Mouse (Mus musculus) gastrocnemius, postnatal 4 days (tissue): ENCODE data around the gene Shq1. TPM values are rescaled to one million over a fixed set of nuclear protein-coding genes. Genes with fewer than 3 reads are reported as not detected.

ENCODE experiments used
- DNase-seq, 2 experiments: peaks; one replicate each; pipeline ENCODE4 v3.0.0; 2021 to 2022; ENCODE audit warnings: low spot score in 2 of 2, mixed read lengths in 2 of 2
- total RNA-seq, 2 experiments: library from RNA; stranded (reverse); gene quantifications; 2 replicates each; pipeline ENCODE4 v1.2.3; 2021

Shq1 gene
- total RNA-seq, 2 experiments from 2014 or later = 3.6 to 4.7 TPM

DNA sequence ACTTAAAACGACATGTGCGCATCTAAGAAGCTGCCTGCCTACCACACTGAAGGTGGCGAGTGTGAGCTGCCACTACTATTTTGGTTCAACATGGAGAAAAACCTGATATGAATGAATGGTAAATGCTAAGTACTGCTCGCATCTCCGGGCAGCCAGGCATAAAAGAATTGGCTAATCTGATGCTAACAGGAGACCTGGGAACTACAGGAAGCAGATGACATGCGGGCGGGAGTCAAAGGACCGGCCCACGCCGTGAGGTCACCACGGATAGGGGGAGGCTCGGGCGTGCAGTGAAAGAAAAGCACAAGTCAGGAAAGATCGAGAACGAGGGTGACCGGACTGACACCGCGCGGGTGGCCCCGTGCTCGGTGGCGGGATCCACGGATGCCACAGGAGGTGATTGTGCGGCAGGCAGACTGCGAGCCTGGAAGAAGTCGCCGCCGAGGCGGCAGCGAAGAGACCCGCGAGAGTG is 551 bp downstream of the Shq1 start:
- DNase-seq = peak in 1 of 2 experiments; percentile 47

GRCm38 (mm10) chr6:100668858-100669257 is 2.1 kb downstream of the Shq1 start:
- DNase-seq = no peak

DNA sequence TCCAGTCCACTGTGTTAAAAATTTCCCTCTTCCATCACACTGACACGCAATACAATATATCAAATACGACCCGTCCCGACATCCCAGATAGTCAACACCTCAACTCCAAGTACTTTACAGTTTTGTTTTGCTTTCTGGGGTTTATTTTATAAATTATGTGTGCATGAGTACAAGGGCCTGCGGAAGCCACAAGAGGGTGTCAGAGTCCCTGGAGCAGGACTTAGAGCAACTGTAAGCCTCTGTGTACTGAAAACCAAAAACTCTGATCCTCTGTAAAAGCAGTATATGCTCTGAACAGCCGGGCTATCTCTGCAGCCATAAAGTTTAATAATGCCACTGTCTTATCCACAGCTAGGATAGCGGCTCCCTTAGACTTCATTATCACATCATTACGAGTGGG is 3.3 kb downstream of the Shq1 start:
- DNase-seq = no peak

GRCm38 (mm10) chr6:100662224-100662623 is 8.7 kb downstream of the Shq1 start:
- DNase-seq = no peak

DNA sequence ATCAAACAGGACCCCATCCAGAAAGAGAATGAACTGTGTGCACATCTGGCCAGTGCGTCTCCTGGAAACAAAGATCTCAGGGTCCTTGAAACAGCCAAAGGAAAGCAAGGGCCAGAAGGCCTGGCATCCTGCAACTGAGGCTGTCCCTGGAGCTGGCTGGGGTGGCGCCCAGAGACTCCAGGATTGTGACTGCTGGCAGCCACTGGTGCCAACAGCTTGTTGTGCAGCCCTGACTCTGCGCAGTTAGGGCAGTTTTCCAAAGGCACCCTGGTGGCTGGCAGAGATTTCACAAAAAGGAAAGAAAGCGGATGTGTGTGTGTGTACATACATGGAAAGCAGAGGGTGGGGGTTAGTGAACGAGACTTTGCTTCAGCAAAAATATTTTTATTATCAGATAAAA is 10.6 kb downstream of the Shq1 start:
- DNase-seq = peak in 1 of 2 experiments; percentile 62

- no peak for DNase-seq
Measured at GRCm38 (mm10) chr6:100652535-100652934, 18.4 kb downstream of the Shq1 start.

DNA sequence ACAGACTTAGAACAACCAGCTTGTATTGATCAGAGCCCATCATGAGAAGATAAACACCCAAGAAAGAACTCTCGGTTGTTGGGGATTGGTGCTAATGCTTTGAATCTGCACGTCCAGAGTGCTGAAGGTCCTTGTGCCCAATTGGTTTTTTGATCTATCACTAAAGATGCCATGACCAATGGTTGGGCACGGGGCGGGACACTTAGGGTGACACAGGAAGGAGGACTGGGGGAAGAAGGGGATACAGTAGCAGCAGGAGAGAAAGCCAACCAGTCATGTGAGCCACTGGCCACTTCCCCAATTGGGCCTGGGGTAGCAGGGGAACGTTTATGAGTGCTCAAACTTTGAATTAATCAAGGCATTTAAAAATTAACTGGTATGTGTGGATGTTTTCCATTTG is 23.8 kb downstream of the Shq1 start:
- no peak for DNase-seq

- DNase-seq = peak in 1 of 2 experiments; percentile 40
Measured at GRCm38 (mm10) chr6:100645469-100646201, 25.3 kb downstream of the Shq1 start.

- no peak for DNase-seq
Measured at GRCm38 (mm10) chr6:100644631-100645030, 26.3 kb downstream of the Shq1 start.

- DNase-seq = no peak
Measured at GRCm38 (mm10) chr6:100642786-100643185, 28.2 kb downstream of the Shq1 start.

DNA sequence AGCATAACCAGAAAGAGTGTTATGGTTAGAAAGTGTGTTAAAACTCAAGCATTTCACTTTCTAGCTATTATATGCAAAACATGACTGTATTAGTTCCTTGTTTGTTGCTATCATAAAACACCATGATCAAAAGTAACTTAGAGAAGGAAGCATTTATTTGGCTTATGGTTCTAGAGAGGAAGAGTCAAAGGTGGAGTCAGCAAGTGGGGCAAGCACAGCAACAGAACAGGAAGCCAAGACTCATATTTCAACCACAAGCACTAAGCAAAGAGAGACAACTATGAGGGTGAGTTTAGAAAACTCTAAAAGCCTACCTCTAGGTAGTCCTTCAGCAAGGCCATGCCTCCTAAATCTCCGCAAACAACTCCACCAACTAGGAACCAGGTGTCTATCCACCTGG is 30.4 kb downstream of the Shq1 start:
- DNase-seq = no peak

DNA sequence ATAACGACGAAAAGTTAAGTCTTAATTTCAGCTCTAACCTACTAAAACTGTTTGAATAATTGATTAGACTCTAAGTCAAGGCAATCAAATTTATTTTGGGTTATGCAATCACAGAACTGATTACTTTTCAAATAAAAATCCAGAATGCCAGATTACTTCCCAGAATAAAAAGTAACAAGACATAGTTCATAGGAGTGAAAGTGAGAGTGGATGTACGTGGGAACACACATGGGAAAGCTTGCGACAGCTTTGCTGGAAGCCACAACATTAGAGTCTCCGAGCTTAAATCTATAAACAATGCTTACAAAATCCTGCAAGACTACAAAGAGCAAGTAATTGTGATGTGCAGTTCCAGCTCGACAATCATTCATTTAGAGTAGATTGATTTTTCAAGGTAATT is 41.9 kb downstream of the Shq1 start:
- no peak for DNase-seq

- DNase-seq = no peak
Measured at GRCm38 (mm10) chr6:100628223-100628622, 42.7 kb downstream of the Shq1 start.

- DNase-seq = no peak
Measured at GRCm38 (mm10) chr6:100623922-100624321, 47.0 kb downstream of the Shq1 start.

- no peak for DNase-seq
Measured at GRCm38 (mm10) chr6:100622861-100623507, 48.0 kb downstream of the Shq1 start.

DNA sequence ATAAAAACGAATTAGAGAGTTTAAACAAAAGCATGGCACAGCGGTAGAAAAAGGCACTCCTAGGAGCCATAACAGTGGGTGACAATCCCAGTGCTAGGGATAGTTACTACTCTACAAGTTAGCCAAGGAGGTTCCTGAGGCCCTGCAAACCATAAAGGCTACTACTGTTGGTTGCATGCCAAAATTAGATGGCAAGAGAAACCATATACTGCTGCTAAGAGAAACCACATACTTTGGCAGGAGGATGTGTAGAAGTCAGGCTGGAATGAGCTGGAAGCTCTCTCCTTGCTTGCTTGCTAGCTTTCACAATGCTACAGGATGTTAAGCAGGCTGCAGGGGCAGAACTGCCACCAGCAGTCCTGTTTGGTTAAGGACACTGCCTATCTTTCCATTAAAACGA is 50.5 kb downstream of the Shq1 start:
- DNase-seq = no peak

DNA sequence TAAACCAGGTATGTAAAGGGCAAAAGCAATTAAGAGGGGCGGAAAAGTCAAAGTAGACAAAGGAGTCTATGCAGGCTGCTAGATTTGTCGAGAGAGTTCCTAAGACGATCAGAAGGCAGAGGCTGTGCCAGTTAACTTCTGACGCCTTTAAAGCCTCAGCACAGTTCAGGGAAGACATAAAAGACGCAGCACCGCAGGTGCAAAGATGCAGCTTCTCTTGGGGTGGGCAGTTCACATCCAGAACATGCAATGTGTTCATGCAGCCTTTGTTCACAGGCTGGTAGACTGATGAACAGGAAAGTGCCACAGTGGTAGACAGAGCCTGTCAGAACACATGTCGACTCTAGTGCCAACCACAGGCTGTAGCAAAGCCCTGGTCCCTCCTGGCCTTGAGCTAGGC is 51.6 kb downstream of the Shq1 start:
- no peak for DNase-seq

GRCm38 (mm10) chr6:100616133-100616532 is 54.8 kb downstream of the Shq1 start:
- DNase-seq = no peak

DNA sequence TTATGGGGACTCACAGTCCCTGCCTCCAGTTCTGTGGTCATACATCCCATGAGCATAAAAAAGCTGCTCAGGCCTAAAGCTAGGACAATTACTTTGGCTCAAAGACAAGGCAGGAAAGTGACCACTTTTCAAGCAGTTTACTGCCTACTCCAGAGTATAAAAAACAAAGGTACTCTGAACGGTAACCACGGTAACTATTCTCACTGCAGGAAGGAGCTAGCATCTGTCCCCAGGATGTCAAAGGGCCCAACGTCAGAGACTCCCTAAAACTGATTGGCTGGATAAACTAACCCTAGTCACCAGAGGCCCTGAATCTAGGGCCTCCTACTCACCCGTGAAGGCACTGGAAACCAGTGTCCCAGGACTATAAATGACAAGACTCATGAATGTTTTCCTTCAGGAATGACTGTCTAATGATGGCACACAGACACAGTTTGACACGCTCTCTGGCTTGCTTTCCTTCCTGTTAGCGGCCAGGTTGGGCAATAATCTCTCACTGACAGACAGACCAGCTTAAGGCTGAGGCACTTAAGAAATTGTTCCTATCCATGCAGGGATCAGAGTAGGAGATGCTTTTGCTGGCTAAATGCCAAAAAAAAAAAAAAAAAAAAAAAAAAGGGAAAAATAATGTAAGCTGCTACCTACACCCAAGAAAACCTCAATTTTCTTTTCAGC is 57.2 kb downstream of the Shq1 start:
- no peak for DNase-seq

GRCm38 (mm10) chr6:100610897-100611575 is 59.9 kb downstream of the Shq1 start:
- no peak for DNase-seq

- no peak for DNase-seq
Measured at GRCm38 (mm10) chr6:100610182-100610581, 60.8 kb downstream of the Shq1 start.

- no peak for DNase-seq
Measured at GRCm38 (mm10) chr6:100609256-100609655, 61.7 kb downstream of the Shq1 start.
